Mouse (Mus musculus) forebrain, embryonic 14.5 days (tissue): Measurements from ENCODE around the gene Arid5a. TPM values are rescaled to one million over a fixed set of nuclear protein-coding genes. Genes with fewer than 3 reads are reported as not detected.

Experiments
- ATAC-seq: fragments of 200-750 bp; cut with Nextera tagmentation; 2 replicates; pipeline ENCODE4 v1.8.0; 2017; ENCODE audit warnings: mild to moderate bottlenecking, moderate library complexity
- DNase-seq: peaks from one replicate; pipeline ENCODE4 v3.0.0-alpha.2; 2015; ENCODE audit warnings: low spot score
- H3K27ac ChIP-seq: fragments of 300-500 bp; sonication (generic); 2 replicates; pipeline ENCODE4 v1.5.1; 2014; ENCODE audit warnings: low read depth, mild to moderate bottlenecking, control low read depth, low read length, moderate library complexity
- H3K27me3 ChIP-seq: fragments of 300-500 bp; sonication (generic); replicated peaks from 2 replicates; pipeline ENCODE4 v1.6.1; 2014; ENCODE audit warnings: low read length, control low read depth, mixed read lengths; ENCODE audit not compliant: control insufficient read depth, insufficient read depth
- H3K36me3 ChIP-seq: fragments of 300-500 bp; sonication (generic); 2 replicates; pipeline ENCODE4 v1.6.1; 2014; ENCODE audit warnings: low read length, control low read depth; ENCODE audit not compliant: control insufficient read depth, insufficient read depth
- H3K4me1 ChIP-seq: fragments of 300-500 bp; sonication (generic); 2 replicates; pipeline ENCODE4 v1.6.1; 2014; ENCODE audit warnings: antibody characterized with exemption, low read length, control low read depth; ENCODE audit not compliant: control insufficient read depth, insufficient read depth
- H3K4me2 ChIP-seq: fragments of 300-500 bp; sonication (generic); 2 replicates; pipeline ENCODE4 v1.6.1; 2014; ENCODE audit warnings: mild to moderate bottlenecking, control low read depth, low read length
- H3K4me3 ChIP-seq: fragments of 300-500 bp; sonication (generic); 2 replicates; pipeline ENCODE4 v1.5.1; 2014; ENCODE audit warnings: low read depth, low read length, control low read depth
- H3K9ac ChIP-seq: fragments of 300-500 bp; sonication (generic); 2 replicates; pipeline ENCODE4 v1.6.1; 2014; ENCODE audit warnings: mild to moderate bottlenecking, low read length, control low read depth, moderate library complexity
- H3K9me3 ChIP-seq: fragments of 300-500 bp; sonication (generic); replicated peaks from 2 replicates; pipeline ENCODE4 v1.6.1; 2016; ENCODE audit warnings: low read length, control low read depth, mixed read lengths; ENCODE audit not compliant: control insufficient read depth
- whole genome bisulfite sequencing: fragments of 180-500 bp; shearing (Covaris S2); extraction: QIAGEN DNeasy Blood & Tissue Kit; methylation state at CpG from one replicate; pipeline ENCODE4 v1.1.7; 2014; 5-methylcytosine and 5-hydroxymethylcytosine counted together
- polyA plus RNA-seq: library from polyadenylated mRNA; unstranded; fragments of >200 nt; fragmentation: Nextera tagmentation; extraction: Ambion mirVana; gene quantifications from 2 replicates; pipeline ENCODE4 v1.2.1, GENCODE M21; 2014

Gene Arid5a
- polyA plus RNA-seq, 1 experiment from 2014 or later = 1.8 TPM

- Histone ChIP-seq H3K9me3 (no peaks in the 10 kb centered on the region), H3K27ac (no peak overlapping the region), H3K4me3 (no peak overlapping the region), H3K27me3 (no peaks in the 10 kb centered on the region), H3K4me2 (no peak overlapping the region), H3K36me3 (no peaks in the 10 kb centered on the region), H3K9ac (no peak overlapping the region), H3K4me1 (peaks cover 4% of the 10 kb centered on the region)
- ATAC-seq = no peak
- no peak for DNase-seq
- WGBS = 89% methylated on average over 6 of the region's 6 CpGs
These were observed 7.0 kb upstream of the Arid5a start for GRCm38 (mm10) chr1:36300486-36300885.

DNA sequence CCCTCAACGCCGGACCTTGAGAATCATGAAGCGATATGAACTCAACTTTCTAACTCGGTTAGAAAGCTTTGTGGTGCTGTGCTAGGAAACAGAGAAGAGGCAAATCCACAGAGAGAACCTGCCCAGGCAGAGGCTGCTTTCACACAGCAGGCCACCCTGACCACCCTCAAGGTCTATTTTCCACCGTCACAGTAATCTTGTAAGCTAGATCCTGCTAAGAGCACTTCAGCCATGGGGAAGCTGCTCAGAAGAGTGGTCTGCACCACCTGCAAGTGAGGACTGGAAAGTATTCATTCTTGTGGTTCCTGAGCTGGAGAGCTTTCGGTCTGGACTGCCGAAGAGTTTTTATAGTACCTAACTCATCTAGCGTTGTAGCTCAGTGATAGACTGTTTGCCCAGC, 5.3 kb upstream of the Arid5a start:
- H3K27me3 ChIP-seq = no peaks in the 10 kb centered on the region
- H3K4me3 ChIP-seq = no peak overlapping the region
- no peak for DNase-seq
- no peak overlapping the region for H3K9ac ChIP-seq
- H3K36me3 ChIP-seq = no peaks in the 10 kb centered on the region
- ATAC-seq = no peak
- H3K4me2 ChIP-seq = no peak overlapping the region
- no peaks in the 10 kb centered on the region for H3K9me3 ChIP-seq
- peaks cover 4% of the 10 kb centered on the region for H3K4me1 ChIP-seq
- WGBS = 78% methylated on average over 8 of the region's 8 CpGs
- no peak overlapping the region for H3K27ac ChIP-seq

DNA sequence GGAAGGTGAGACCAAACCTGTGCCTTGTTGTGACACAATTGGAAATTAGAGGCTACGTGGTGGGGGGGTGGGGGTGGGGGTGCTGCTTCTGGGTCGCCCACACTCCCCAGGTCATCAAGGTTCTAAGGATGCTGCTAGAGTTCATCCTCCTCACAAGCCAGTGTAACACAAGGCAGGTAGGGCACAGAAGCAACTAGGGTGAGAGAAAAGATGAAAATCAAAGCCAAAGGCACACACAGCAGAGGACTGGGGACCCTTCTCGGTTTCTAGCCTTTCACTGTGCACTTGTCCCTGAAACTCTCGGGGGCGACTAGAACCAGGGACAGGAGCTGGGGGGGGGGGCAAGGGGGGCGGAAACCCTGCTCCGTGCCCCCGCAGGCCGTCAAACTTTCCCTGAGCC, 4.6 kb upstream of the Arid5a start:
- DNase-seq (no peak), ATAC-seq (peak; percentile 4; the same call in 1 of the 2 replicates)
- Histone ChIP-seq H3K9ac (peak overlapping the region; percentile 52), H3K4me3 (peak overlapping the region; percentile 29), H3K27ac (peak overlapping the region; percentile 60; the same call in 1 of the 2 replicates), H3K9me3 (no peaks in the 10 kb centered on the region), H3K36me3 (no peaks in the 10 kb centered on the region), H3K4me2 (peak overlapping the region; percentile 67), H3K4me1 (peaks cover 4% of the 10 kb centered on the region), H3K27me3 (no peaks in the 10 kb centered on the region)
- WGBS = 19% methylated on average over 7 of the region's 9 CpGs

DNA sequence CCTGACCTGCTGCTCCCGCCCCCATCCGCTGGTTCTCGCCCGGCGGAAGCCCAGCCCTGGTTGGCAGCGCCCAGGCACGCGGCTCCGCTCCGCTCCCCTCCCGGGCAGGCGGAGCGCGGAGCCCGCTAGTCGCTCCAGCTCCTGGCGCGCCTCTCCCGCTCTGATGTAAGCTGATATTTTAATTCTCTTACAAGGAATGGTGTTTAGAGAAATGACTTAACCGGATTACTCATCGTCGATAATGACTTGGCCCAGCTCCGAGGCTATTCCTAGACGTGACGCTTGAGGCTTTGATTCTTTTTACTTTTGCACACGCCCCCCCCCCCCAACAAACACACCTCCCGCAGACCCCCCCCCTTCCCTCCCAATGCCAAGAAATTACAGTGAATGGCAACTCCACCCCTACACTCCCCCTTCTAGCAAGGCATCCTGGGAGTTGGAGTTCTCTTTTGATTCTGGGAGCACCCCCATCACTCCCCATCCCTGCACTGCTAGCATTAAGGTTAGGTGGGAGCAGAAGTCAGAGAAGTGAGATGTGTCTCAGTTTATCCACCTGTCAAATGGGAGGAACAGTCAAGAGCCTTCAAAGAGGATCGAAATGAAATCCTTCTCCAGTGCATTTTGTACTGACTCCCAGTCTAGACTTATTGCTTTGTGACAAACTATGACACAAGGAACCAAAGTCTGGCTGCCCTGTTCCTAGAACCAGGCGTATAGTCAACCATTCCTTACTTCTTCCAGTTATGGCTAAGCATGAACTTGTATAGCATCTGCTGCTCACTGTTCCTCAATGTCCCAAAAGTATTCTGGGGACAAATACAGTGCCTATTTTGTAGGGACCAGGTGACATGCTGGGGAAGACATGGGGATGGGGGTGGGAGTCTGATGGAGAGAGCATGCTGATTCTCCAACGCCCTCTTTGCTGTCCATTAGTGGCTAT, 3.9 kb upstream of the Arid5a start:
- peaks cover 4% of the 10 kb centered on the region; the same call in 1 of the 2 replicates for H3K27me3 ChIP-seq
- 9% methylated on average over 30 of the region's 30 CpGs for WGBS

DNA sequence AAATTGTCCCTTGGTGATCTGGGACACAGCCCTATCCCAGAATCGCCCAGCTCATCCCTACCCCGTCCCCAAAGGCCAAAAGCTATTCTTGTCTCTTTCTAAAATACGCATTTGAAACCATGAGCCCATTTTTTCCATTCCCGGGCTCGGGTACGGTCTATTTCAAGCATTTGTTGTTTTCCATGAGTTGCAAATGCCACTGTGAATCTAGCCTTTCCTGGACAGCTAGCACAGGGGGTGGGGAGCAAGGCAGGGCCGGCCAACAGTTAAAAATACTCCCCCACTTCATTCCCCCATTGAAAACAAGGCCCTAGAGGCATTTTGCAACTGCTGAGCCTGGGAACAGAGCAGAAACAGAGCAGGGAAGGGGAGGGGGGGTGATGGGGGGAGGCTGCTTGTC, 2.8 kb upstream of the Arid5a start:
- Histone ChIP-seq H3K9me3 (no peaks in the 10 kb centered on the region), H3K4me1 (peaks cover 10% of the 10 kb centered on the region), H3K4me2 (no peak overlapping the region), H3K4me3 (no peak overlapping the region), H3K9ac (no peak overlapping the region), H3K36me3 (no peaks in the 10 kb centered on the region), H3K27ac (no peak overlapping the region), H3K27me3 (peaks cover 12% of the 10 kb centered on the region; the same call in 1 of the 2 replicates)
- 73% methylated on average over 7 of the region's 7 CpGs for WGBS
- ATAC-seq (no peak), DNase-seq (no peak)

More for the DNA sequence above, 3.9 kb upstream of the Arid5a start:
- peaks cover 9% of the 10 kb centered on the region for H3K4me1 ChIP-seq
- no peaks in the 10 kb centered on the region for H3K36me3 ChIP-seq
- H3K4me3 ChIP-seq = peak overlapping the region; percentile 29
- peak overlapping the region; percentile 52 for H3K9ac ChIP-seq
- no peaks in the 10 kb centered on the region for H3K9me3 ChIP-seq
- ATAC-seq = peak; percentile 79
- peak overlapping the region; percentile 67 for H3K4me2 ChIP-seq
- DNase-seq = peak; percentile 94
- H3K27ac ChIP-seq = peak overlapping the region; percentile 60; the same call in 1 of the 2 replicates

DNA sequence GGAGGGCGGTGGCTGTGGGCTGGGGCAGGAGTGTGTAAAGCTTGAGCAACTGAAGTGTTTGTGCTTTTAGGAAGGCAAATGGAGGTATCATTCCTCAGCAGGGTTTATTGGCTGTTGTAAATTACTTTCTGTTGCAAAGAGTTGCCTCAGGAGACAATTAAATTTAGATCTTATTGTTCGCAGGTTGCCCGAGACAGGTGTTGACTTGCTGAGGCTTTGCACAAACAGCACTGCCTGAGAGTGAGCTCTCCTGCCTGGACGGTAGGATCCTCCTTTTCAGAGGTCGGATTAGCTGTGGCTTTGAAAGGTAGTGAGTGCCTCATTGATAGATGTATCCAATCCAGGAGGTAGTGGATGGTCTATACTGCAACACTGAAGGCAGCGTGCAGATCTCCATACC, 1.4 kb upstream of the Arid5a start:
- no peaks in the 10 kb centered on the region for H3K36me3 ChIP-seq
- no peak overlapping the region for H3K9ac ChIP-seq
- DNase-seq = no peak
- WGBS = 77% methylated on average over 6 of the region's 6 CpGs
- peaks cover 10% of the 10 kb centered on the region for H3K4me1 ChIP-seq
- no peak overlapping the region for H3K27ac ChIP-seq
- H3K4me2 ChIP-seq = no peak overlapping the region
- no peaks in the 10 kb centered on the region for H3K9me3 ChIP-seq
- H3K27me3 ChIP-seq = peaks cover 12% of the 10 kb centered on the region; the same call in 1 of the 2 replicates
- H3K4me3 ChIP-seq = no peak overlapping the region
- ATAC-seq = no peak

GRCm38 (mm10) chr1:36307121-36307494, 425 bp upstream of the Arid5a start:
- 65% methylated on average over 7 of the region's 7 CpGs for WGBS
- DNase-seq = no peak
- H3K9me3 ChIP-seq = no peaks in the 10 kb centered on the region

GRCm38 (mm10) chr1:36308451-36308901, 943 bp downstream of the Arid5a start:
- WGBS = 2% methylated on average over 12 of the region's 12 CpGs
- ATAC-seq (no peak), DNase-seq (peak; percentile 20)

More at GRCm38 (mm10) chr1:36307121-36307494, 425 bp upstream of the Arid5a start:
- peaks cover 12% of the 10 kb centered on the region; the same call in 1 of the 2 replicates for H3K27me3 ChIP-seq
- H3K4me2 ChIP-seq = no peak overlapping the region
- peaks cover 10% of the 10 kb centered on the region for H3K4me1 ChIP-seq
- ATAC-seq = no peak; the same call in 1 of the 2 replicates
- H3K36me3 ChIP-seq = no peaks in the 10 kb centered on the region
- no peak overlapping the region for H3K4me3 ChIP-seq
- no peak overlapping the region for H3K27ac ChIP-seq
- no peak overlapping the region for H3K9ac ChIP-seq

More at GRCm38 (mm10) chr1:36308451-36308901, 943 bp downstream of the Arid5a start:
- Histone ChIP-seq H3K27ac (no peak overlapping the region), H3K4me2 (peak overlapping the region; percentile 89), H3K27me3 (peaks cover 12% of the 10 kb centered on the region; the same call in 1 of the 2 replicates), H3K4me3 (peak overlapping the region; percentile 43), H3K9ac (peak overlapping the region; percentile 58), H3K9me3 (no peaks in the 10 kb centered on the region), H3K4me1 (peaks cover 6% of the 10 kb centered on the region), H3K36me3 (no peaks in the 10 kb centered on the region)
